Mouse (Mus musculus) telencephalon, adult 2 months (tissue): ENCODE measurements around the gene Casz1.

Source experiments
- DNase-seq: peaks from one replicate; pipeline ENCODE4 v3.0.0-alpha.2; 2011; ENCODE audit warnings: low read depth, low spot score

The Casz1 gene

GRCm38 (mm10) chr4:148905295-148905694 lies 101.1 kb downstream of the Casz1 start:
- DNase-seq, result no peak

- no peak for DNase-seq
Measured at GRCm38 (mm10) chr4:148906806-148907205, 102.6 kb downstream of the Casz1 start.

GRCm38 (mm10) chr4:148908214-148908681 lies 104.0 kb downstream of the Casz1 start:
- no peak for DNase-seq

- no peak for DNase-seq
Measured at GRCm38 (mm10) chr4:148908760-148909510, 104.7 kb downstream of the Casz1 start.

- DNase-seq, result no peak
Measured at GRCm38 (mm10) chr4:148909566-148909965, 105.3 kb downstream of the Casz1 start.

- no peak for DNase-seq
Measured at GRCm38 (mm10) chr4:148912134-148912533, 107.9 kb downstream of the Casz1 start.

- DNase-seq, result no peak
Measured at GRCm38 (mm10) chr4:148912826-148913590, 108.8 kb downstream of the Casz1 start.

- DNase-seq, result no peak
Measured at GRCm38 (mm10) chr4:148914863-148915622, 110.8 kb downstream of the Casz1 start.

GRCm38 (mm10) chr4:148915849-148916248 lies 111.6 kb downstream of the Casz1 start:
- DNase-seq, result no peak

- no peak for DNase-seq
Measured at GRCm38 (mm10) chr4:148918707-148919447, 114.6 kb downstream of the Casz1 start.

- DNase-seq, result no peak
Measured at GRCm38 (mm10) chr4:148920610-148921009, 116.4 kb downstream of the Casz1 start.

GRCm38 (mm10) chr4:148922221-148922700 lies 118.0 kb downstream of the Casz1 start:
- DNase-seq, result no peak

GRCm38 (mm10) chr4:148923414-148923813 lies 119.2 kb downstream of the Casz1 start:
- DNase-seq, result no peak

- no peak for DNase-seq
Measured at GRCm38 (mm10) chr4:148923976-148924375, 119.7 kb downstream of the Casz1 start.

GRCm38 (mm10) chr4:148925589-148926359 lies 121.5 kb downstream of the Casz1 start:
- no peak for DNase-seq

GRCm38 (mm10) chr4:148926459-148926858 lies 122.2 kb downstream of the Casz1 start:
- no peak for DNase-seq

- DNase-seq, result no peak
Measured at GRCm38 (mm10) chr4:148928316-148928715, 124.1 kb downstream of the Casz1 start.

GRCm38 (mm10) chr4:148928876-148929275 lies 124.6 kb downstream of the Casz1 start:
- DNase-seq, result no peak

GRCm38 (mm10) chr4:148930721-148931229 lies 126.5 kb downstream of the Casz1 start:
- DNase-seq, result no peak

- no peak for DNase-seq
Measured at GRCm38 (mm10) chr4:148933109-148933508, 128.9 kb downstream of the Casz1 start.
